Mouse (Mus musculus): ENCODE data around the gene Klhdc8a. TPM values are rescaled to one million over a fixed set of nuclear protein-coding genes. Genes with fewer than 3 reads are reported as not detected.
A peak's percentile ranks its signal among the peaks of the same experiment; 100 is the strongest.

The Klhdc8a gene
- total and polyA plus RNA-seq, 3 experiments: not detected

DNA sequence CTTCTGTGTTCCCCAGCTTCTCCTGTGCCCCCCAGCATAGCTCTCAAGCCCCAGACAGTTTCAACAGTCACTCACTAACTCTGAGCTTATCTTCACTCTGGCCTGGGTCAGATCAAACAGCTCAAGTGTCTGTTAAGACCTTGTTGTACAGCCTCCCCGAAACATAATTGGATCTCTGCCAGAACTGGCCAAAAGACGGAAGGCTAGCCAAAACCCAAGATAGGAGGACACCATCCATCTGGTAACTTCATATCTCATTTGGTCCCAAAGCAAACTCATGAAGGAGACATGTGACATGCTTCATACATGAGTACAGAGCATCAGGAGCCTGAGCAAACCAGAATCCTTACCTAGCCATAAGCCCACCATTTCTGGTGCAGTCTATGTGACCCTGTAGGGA, 13.6 kb downstream of the Klhdc8a start:
- Histone ChIP-seq H3K4me2 (ENCODE audit: insufficient read depth, low read depth, poor library complexity, severe bottlenecking) (no peak overlapping the region), H3K4me1 (ENCODE audit: control insufficient read depth in 1 of 2, insufficient read depth in 2 of 2) (peaks cover 0 to 23% of the 10 kb centered on the region in 2 experiments), H3K36me3 (replicated peaks in 1 of 2; ENCODE audit: control insufficient read depth in 1 of 2, insufficient read depth in 1 of 2, low read length in 1 of 2) (no peaks in the 10 kb centered on the region), H3K27me3 (replicated peaks) (peaks cover 20% of the 10 kb centered on the region), H3K9me3 (replicated peaks; ENCODE audit: low read length) (no peaks in the 10 kb centered on the region), H3K9ac (ENCODE audit: insufficient read depth, low read depth) (no peak overlapping the region), H3K4me3 (replicated peaks in 1 of 3; ENCODE audit: low read depth in 2 of 3, low read length in 2 of 3, poor library complexity in 1 of 3) (no peak overlapping the region), H3K27ac (ENCODE audit: insufficient read depth, low read depth) (no peak overlapping the region), H3K79me2 (replicated peaks; ENCODE audit: control insufficient read depth, extremely low read depth, insufficient read depth, poor library complexity, severe bottlenecking) (no peaks in the 10 kb centered on the region)
- in situ Hi-C loops (cut with MboI; ENCODE audit: low pct_ligation_motif_present, low pct_unique_long_range_greater_than_20kb, low sequenced_read_pairs) (no loop called here), dilution Hi-C loops (cut with MboI; ENCODE audit: extremely low pct_ligation_motif_present, extremely low pct_unique_long_range_greater_than_20kb, low sequenced_read_pairs) (no loop called here)
- no peak for TF ChIP-seq NELFE (IDR thresholded peaks at IDR 0.05; ENCODE audit: low read depth, low read length)
- no peak for TF ChIP-seq IRF4 (IDR thresholded peaks at IDR 0.05; ENCODE audit: low read depth, low read length)
- TF ChIP-seq TCF12 (IDR thresholded peaks at IDR 0.05; ENCODE audit: low read depth, low read length): no peak
- TF ChIP-seq KAT2A (IDR thresholded peaks at IDR 0.05; ENCODE audit: insufficient replicate concordance, low read length): no peak
- TF ChIP-seq EP300 (IDR thresholded peaks at IDR 0.05; ENCODE audit: low read length): no peak
- no peak for TF ChIP-seq USF2 (conservative IDR thresholded peaks at IDR 0.05; ENCODE audit: low read depth, low read length)
- no peak for TF ChIP-seq GABPA (IDR thresholded peaks at IDR 0.05; ENCODE audit: insufficient replicate concordance, low read depth, low read length)
- no peak for TF ChIP-seq JUND (conservative IDR thresholded peaks at IDR 0.05; ENCODE audit: low read depth, low read length)
- TF ChIP-seq SMC3 (IDR thresholded peaks at IDR 0.05; ENCODE audit: low read depth, low read length): no peak
- no peak for TF ChIP-seq ZKSCAN1 (IDR thresholded peaks at IDR 0.05; ENCODE audit: borderline replicate concordance, low read depth, low read length)
- no peak for TF ChIP-seq RCOR1 (conservative IDR thresholded peaks at IDR 0.05; ENCODE audit: low read depth, low read length)
- no peak for TF ChIP-seq ETS1 (conservative IDR thresholded peaks at IDR 0.05; ENCODE audit: low read depth, low read length)
- no peak for TF ChIP-seq PAX5 (IDR thresholded peaks at IDR 0.05; ENCODE audit: low read length)
- no peak for TF ChIP-seq ELF1 (IDR thresholded peaks at IDR 0.05; ENCODE audit: low read depth, low read length)
- TF ChIP-seq MEF2A (IDR thresholded peaks at IDR 0.05; ENCODE audit: borderline replicate concordance, low read depth, low read length): no peak
- DNase-seq (ENCODE audit: extremely low read depth): no peak

DNA sequence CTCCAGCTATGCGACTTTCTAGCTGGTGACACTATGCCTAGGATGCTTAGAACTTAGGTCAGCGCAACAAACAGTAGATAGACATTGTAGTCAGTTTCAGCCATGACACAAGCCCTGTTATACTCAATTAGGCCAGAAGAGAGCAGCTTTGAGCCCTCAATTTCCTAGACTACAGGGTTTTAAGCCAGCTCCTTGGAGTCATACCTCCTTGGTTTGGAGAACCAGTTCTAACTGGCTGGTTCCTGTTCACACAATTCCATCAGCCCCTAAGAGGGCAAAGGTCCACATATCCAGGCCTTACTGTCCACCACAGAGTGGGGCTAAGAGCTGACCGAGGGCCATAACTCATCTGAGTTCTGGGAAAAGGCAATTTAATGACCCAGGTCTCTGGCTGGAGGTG, 14.3 kb downstream of the Klhdc8a start:
- DNase-seq (ENCODE audit: extremely low read depth): peak; percentile 68
- peak; percentile 84 for TF ChIP-seq ZC3H11A (IDR thresholded peaks at IDR 0.05; ENCODE audit: low read depth, low read length)
- no peak for TF ChIP-seq TCF12 (IDR thresholded peaks at IDR 0.05; ENCODE audit: low read depth, low read length)
- peak; percentile 98 for TF ChIP-seq SMC3 (IDR thresholded peaks at IDR 0.05; ENCODE audit: low read depth, low read length)
- TF ChIP-seq RAD21 (IDR thresholded peaks at IDR 0.05; ENCODE audit: low read depth, low read length): peak; percentile 80
- TF ChIP-seq IRF4 (IDR thresholded peaks at IDR 0.05; ENCODE audit: low read depth, low read length): 0 out of 2 replicates have a peak, but pooled peaks have one; percentile 9
- TF ChIP-seq CTCF (conservative IDR thresholded peaks at IDR 0.05 in 1 of 2, IDR thresholded peaks at IDR 0.05 in 1 of 2; ENCODE audit: low read depth in 2 of 2, low read length in 2 of 2): peak; percentile 64 to 94; a peak in 3 of 4 replicates

More for the DNA sequence above, 14.3 kb downstream of the Klhdc8a start:
- Histone ChIP-seq H3K79me2 (replicated peaks; ENCODE audit: control insufficient read depth, extremely low read depth, insufficient read depth, poor library complexity, severe bottlenecking) (no peaks in the 10 kb centered on the region), H3K9me3 (replicated peaks; ENCODE audit: low read length) (no peaks in the 10 kb centered on the region), H3K4me1 (ENCODE audit: control insufficient read depth in 1 of 2, insufficient read depth in 2 of 2) (peaks cover 0 to 23% of the 10 kb centered on the region in 2 experiments), H3K27ac (ENCODE audit: insufficient read depth, low read depth) (no peak overlapping the region), H3K4me3 (replicated peaks in 1 of 3; ENCODE audit: low read depth in 2 of 3, low read length in 2 of 3, poor library complexity in 1 of 3) (no peak overlapping the region), H3K4me2 (ENCODE audit: insufficient read depth, low read depth, poor library complexity, severe bottlenecking) (no peak overlapping the region), H3K36me3 (replicated peaks in 1 of 2; ENCODE audit: control insufficient read depth in 1 of 2, insufficient read depth in 1 of 2, low read length in 1 of 2) (no peaks in the 10 kb centered on the region), H3K9ac (ENCODE audit: insufficient read depth, low read depth) (no peak overlapping the region), H3K27me3 (replicated peaks) (peaks cover 15% of the 10 kb centered on the region)
- in situ Hi-C loops (cut with MboI; ENCODE audit: low pct_ligation_motif_present, low pct_unique_long_range_greater_than_20kb, low sequenced_read_pairs): no loop called here
- dilution Hi-C loops (cut with MboI; ENCODE audit: extremely low pct_ligation_motif_present, extremely low pct_unique_long_range_greater_than_20kb, low sequenced_read_pairs): no loop called here
